Mouse (Mus musculus): Measurements from ENCODE around the gene Grk4. TPM values are rescaled to one million over a fixed set of nuclear protein-coding genes. Genes with fewer than 3 reads are reported as not detected.

Gene Grk4
- polyA plus RNA-seq, 1 experiment: 0.60 TPM

- no peak for TF ChIP-seq GATA1 (IDR thresholded peaks at IDR 0.05; ENCODE audit: low read length)
These were observed 113.2 kb downstream of the Grk4 start for GRCm38 (mm10) chr5:34773392-34773791.

- no peak for TF ChIP-seq GATA1 (IDR thresholded peaks at IDR 0.05; ENCODE audit: low read length)
These were observed 124.8 kb downstream of the Grk4 start for GRCm38 (mm10) chr5:34785027-34785426.

GRCm38 (mm10) chr5:34791141-34791540 lies 131.0 kb downstream of the Grk4 start:
- TF ChIP-seq GATA1 (IDR thresholded peaks at IDR 0.05; ENCODE audit: low read length): no peak

DNA sequence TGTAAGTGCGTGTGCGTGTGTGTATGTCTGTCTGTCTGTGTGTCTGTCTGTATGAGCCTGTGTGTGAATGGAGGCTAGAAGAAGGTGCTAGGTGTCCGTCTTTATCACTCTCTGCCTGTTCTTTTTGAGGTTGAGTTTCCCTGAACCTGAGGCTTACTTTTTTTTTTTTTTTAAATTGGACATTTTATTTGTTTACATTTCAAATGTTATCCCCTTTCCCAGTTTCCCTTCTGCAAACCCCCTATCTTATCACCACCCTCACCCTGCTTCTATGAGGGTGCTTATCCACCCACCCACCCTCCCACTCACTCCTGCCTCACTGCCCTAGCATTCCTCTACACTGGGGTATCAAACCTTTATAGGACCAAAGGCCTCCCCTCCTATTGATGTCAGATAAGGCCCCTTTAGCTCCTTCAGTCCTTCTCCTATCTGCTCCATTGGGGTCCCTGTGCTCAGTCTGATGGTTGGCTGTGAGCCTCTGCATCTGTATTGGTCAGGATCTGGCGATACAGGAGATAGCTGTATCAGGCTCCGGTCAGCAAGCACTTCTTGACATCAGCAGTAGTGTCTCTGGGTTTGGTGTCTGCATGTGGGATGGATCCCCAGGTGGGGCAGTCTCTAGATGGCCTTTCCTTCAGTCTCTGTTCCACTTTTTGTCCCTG lies 140.2 kb downstream of the Grk4 start:
- TF ChIP-seq GATA1 (IDR thresholded peaks at IDR 0.05; ENCODE audit: low read length): peak; percentile 56

Other genes with a start within 250 kb of the Grk4 start
- 4.1 and 4.2 TPM in 2 replicates for gene Tnip2, start 146.4 kb upstream of the Grk4 start, polyA plus RNA-seq (2012)
- 3.1 and 3.2 TPM in 2 replicates for gene Sh3bp2, start 134.5 kb upstream of the Grk4 start, polyA plus RNA-seq (2012)
- gene Add1, start 86.7 kb upstream of the Grk4 start, polyA plus RNA-seq (2012): 290 and 368 TPM in 2 replicates
- 228 and 296 TPM in 2 replicates for gene Mfsd10, start 23.2 kb upstream of the Grk4 start, polyA plus RNA-seq (2012)
- 37.7 and 44.0 TPM in 2 replicates for gene Nop14, start 231 bp upstream of the Grk4 start, polyA plus RNA-seq (2012)
- 5.5 and 7.3 TPM in 2 replicates for gene Htt, start 101.4 kb downstream of the Grk4 start, polyA plus RNA-seq (2012)
- gene Msantd1, start 247.6 kb downstream of the Grk4 start, polyA plus RNA-seq (2012): 1.0 and 1.3 TPM in 2 replicates

Measured in G1E-ER4 (cell line).